Mouse (Mus musculus): ENCODE measurements around the gene Zfp706.

- TF ChIP-seq CTCF (IDR thresholded peaks at IDR 0.05; ENCODE audit: low read depth, low read length) = no peak
- TF ChIP-seq TAL1 (conservative IDR thresholded peaks at IDR 0.05; ENCODE audit: low read depth, low read length) = no peak
- TF ChIP-seq GATA1 (IDR thresholded peaks at IDR 0.05; ENCODE audit: borderline replicate concordance, low read length) = no peak
Observed at GRCm38 (mm10) chr15:36984921-36985566, 22.5 kb downstream of the Zfp706 start.
